ENCODE assay signal across 8 mouse cellular contexts in the genomic region with DNA sequence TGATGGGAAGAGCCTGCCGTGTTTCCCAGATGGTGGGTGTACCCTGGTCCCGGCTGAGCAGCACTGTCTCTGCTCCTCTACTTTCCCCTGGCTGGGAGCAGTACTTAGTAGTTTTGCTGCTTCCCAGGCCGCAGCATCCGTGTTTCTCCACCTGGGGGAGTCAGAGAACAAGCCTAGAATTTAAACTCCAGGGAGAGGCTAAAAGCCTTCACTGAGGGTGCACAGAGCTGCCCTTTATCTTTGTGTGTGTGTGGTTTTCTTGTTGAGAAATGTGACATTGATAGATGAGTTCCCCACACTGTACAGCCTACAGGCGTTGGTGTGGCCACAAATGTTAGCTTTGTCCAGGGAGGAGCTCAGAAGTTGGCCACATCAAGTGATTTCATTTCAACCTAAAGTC. TPM values are rescaled to one million over a fixed set of nuclear protein-coding genes. Genes with fewer than 3 reads are reported as not detected.
A peak's percentile ranks its signal among the peaks of the same experiment; 100 is the strongest.
DNase-seq lines count a peak whose midpoint lies in the region; ATAC-seq lines count a peak whose summit lies in the region.

No protein-coding gene starts in this region.

- H3K4me1 ChIP-seq in limb, embryonic 11.5 days (ENCODE audit: control insufficient read depth, insufficient read depth, low read length), result no peaks in the 10 kb centered on the region
- H3K4me1 ChIP-seq in stomach, embryonic 16.5 days (ENCODE audit: control insufficient read depth, insufficient read depth, low read length), result no peaks in the 10 kb centered on the region

- ATAC-seq in limb, embryonic 11.5 days (ENCODE audit: insufficient number of reproducible peaks, low FRiP score, low TSS enrichment, low read depth), result no peak
- peak; percentile 89 for ATAC-seq in stomach, embryonic 16.5 days (ENCODE audit: insufficient read depth, low FRiP score)

- H3K4me2 ChIP-seq in limb, embryonic 11.5 days (ENCODE audit: low read depth, severe bottlenecking), result no peak overlapping the region
- H3K4me2 ChIP-seq in stomach, embryonic 16.5 days (ENCODE audit: low read depth, low read length), result no peak overlapping the region

- no peaks in the 10 kb centered on the region for H3K36me3 ChIP-seq in limb, embryonic 11.5 days (ENCODE audit: control insufficient read depth, insufficient read depth, low read length)
- no peaks in the 10 kb centered on the region for H3K36me3 ChIP-seq in stomach, embryonic 16.5 days (ENCODE audit: control insufficient read depth, insufficient read depth, low read length)

- H3K27ac ChIP-seq in limb, embryonic 11.5 days (replicated peaks; ENCODE audit: low read depth, low read length), result no peak overlapping the region
- H3K27ac ChIP-seq in stomach, embryonic 16.5 days (ENCODE audit: low read length), result no peak overlapping the region

- DNase-seq in left cerebral cortex, adult 18-20 months (ENCODE audit: low spot score in 2 of 2), result peak; percentile 58 to 64
- DNase-seq in left cerebral cortex, adult 11 months (ENCODE audit: low spot score), result no peak
- DNase-seq in cerebellum, adult 11-12 months, result peak; percentile 55
- DNase-seq in frontal cortex, adult 2 months (ENCODE audit: extremely low spot score in 1 of 2, low spot score in 1 of 2), result peak; percentile 50 to 81
- peak; percentile 12 for DNase-seq in hindlimb bud, embryonic 11.5 days (ENCODE audit: extremely low spot score, low read depth, low spot score)
- peak; percentile 68 for DNase-seq in limb, embryonic 11.5 days (ENCODE audit: low spot score)
- peak; percentile 72 to 74 for DNase-seq in natural killer cell, adult 2 months (ENCODE audit: low spot score in 2 of 2)

- H3K27me3 ChIP-seq in limb, embryonic 11.5 days (ENCODE audit: control insufficient read depth, insufficient read depth, low read length), result no peaks in the 10 kb centered on the region
- no peaks in the 10 kb centered on the region for H3K27me3 ChIP-seq in stomach, embryonic 16.5 days (ENCODE audit: control insufficient read depth, insufficient read depth, low read length)

- no peak overlapping the region for H3K4me3 ChIP-seq in limb, embryonic 11.5 days (ENCODE audit: low read depth, low read length)
- H3K4me3 ChIP-seq in stomach, embryonic 16.5 days (replicated peaks; ENCODE audit: low read length), result no peak overlapping the region

- no peaks in the 10 kb centered on the region for H3K9me3 ChIP-seq in limb, embryonic 11.5 days (ENCODE audit: control insufficient read depth, low read length)
- H3K9me3 ChIP-seq in stomach, embryonic 16.5 days (replicated peaks; ENCODE audit: control insufficient read depth, low read length), result no peaks in the 10 kb centered on the region

- no peak overlapping the region for H3K9ac ChIP-seq in limb, embryonic 11.5 days (ENCODE audit: low read length)
- H3K9ac ChIP-seq in stomach, embryonic 16.5 days (ENCODE audit: low read length), result peak overlapping the region; percentile 36; the same call in 1 of the 2 replicates

- WGBS in limb, embryonic 11.5 days, result 15% methylated on average over 5 of the region's 5 CpGs
- 8% methylated on average over 5 of the region's 5 CpGs for WGBS in stomach, embryonic 16.5 days

RNA-seq across cellular contexts. Expression of a gene that starts 7.3 kb away (rescaled TPM):
- total RNA-seq in left cerebral cortex, adult 18-20 months (2021), result 100 to 1,000 TPM; 263 to 284 TPM
- polyA plus RNA-seq in frontal cortex, adult 2 months (2012; rRNA removed), result 170 and 188 TPM in 2 replicates
- 156 and 158 TPM in 2 replicates for polyA plus RNA-seq in limb, embryonic 11.5 days (2014; fragmentation: Nextera tagmentation; extraction: Ambion mirVana)
- 145 and 146 TPM in 2 replicates for polyA plus RNA-seq in stomach, embryonic 16.5 days (2015; fragmentation: Nextera tagmentation; extraction: Ambion mirVana)
